Comparison of ENCODE assay signal across 13 mouse cellular contexts in genomic region chr14:45155511-45156173, GRCm38 (mm10).
DNase-seq lines count a peak whose midpoint lies in the region; ATAC-seq lines count a peak whose summit lies in the region.
"Had no signal": no experiment of that assay in that cellular context is flagged by ENCODE, and none has a peak within 500 bp of the region (broad histone marks: within the 10 kb centered on the region; RNA-seq: fewer than 3 reads in every experiment).

No protein-coding gene starts in this region.

- 0 out of 2 replicates have a peak, but pooled peaks have one; percentile 19 for ATAC-seq in liver, embryonic 16.5 days (ENCODE audit: low read depth)
- no peak for ATAC-seq in liver, embryonic 12.5 days
- ATAC-seq in activated CD4-positive, CD25-positive, alpha-beta regulatory T cell, adult 4 months: peak; percentile 84
- ATAC-seq in megakaryocyte progenitor cell, adult 5-6 weeks (replicated peaks; ENCODE audit: poor library complexity): peak; percentile 94

- DNase-seq in thymus, postnatal 25 days: peak; percentile 53
- DNase-seq in urinary bladder, postnatal 14 days (ENCODE audit: low spot score): no peak
- no peak for DNase-seq in MN1 (ENCODE audit: low spot score)
- DNase-seq in gastrocnemius, postnatal 36 days: no peak
- DNase-seq: gastrocnemius, adult 2 months; kidney, postnatal 14 days had no signal

- H3K9ac ChIP-seq in liver, embryonic 16.5 days (ENCODE audit: low read depth, low read length): no peak overlapping the region
- H3K9ac ChIP-seq in liver, embryonic 12.5 days: no peak overlapping the region
- H3K9ac ChIP-seq: forebrain, embryonic 12.5 days; heart, embryonic 15.5 days; liver, embryonic 15.5 days had no signal

- intact Hi-C loops in gastrocnemius, postnatal 36 days (cut with DNase I): no loop called here

- H3K36me3 ChIP-seq in liver, embryonic 16.5 days (ENCODE audit: control insufficient read depth, insufficient read depth): no peaks in the 10 kb centered on the region
- H3K36me3 ChIP-seq in liver, embryonic 12.5 days: no peaks in the 10 kb centered on the region
- H3K36me3 ChIP-seq: forebrain, embryonic 12.5 days; heart, embryonic 15.5 days; liver, embryonic 15.5 days had no signal

- H3K4me1 ChIP-seq in liver, embryonic 16.5 days (ENCODE audit: control insufficient read depth, low read depth, low read length): no peaks in the 10 kb centered on the region
- no peaks in the 10 kb centered on the region for H3K4me1 ChIP-seq in liver, embryonic 12.5 days
- H3K4me1 ChIP-seq: forebrain, embryonic 12.5 days; heart, embryonic 15.5 days; liver, embryonic 15.5 days had no signal

- 29% methylated on average over 4 of the region's 4 CpGs for WGBS in liver, embryonic 16.5 days (ENCODE audit: insufficient replicate concordance)
- WGBS in liver, embryonic 12.5 days (ENCODE audit: insufficient replicate concordance): 29% methylated on average over 4 of the region's 4 CpGs

- H3K4me2 ChIP-seq in liver, embryonic 16.5 days (ENCODE audit: low read depth, low read length): no peak overlapping the region
- H3K4me2 ChIP-seq in liver, embryonic 12.5 days: no peak overlapping the region
- H3K4me2 ChIP-seq: forebrain, embryonic 12.5 days; heart, embryonic 15.5 days; liver, embryonic 15.5 days had no signal

- H3K4me3 ChIP-seq in liver, embryonic 16.5 days (ENCODE audit: low read depth, low read length): no peak overlapping the region
- H3K4me3 ChIP-seq in liver, embryonic 12.5 days: no peak overlapping the region
- H3K4me3 ChIP-seq: forebrain, embryonic 12.5 days; gastrocnemius, adult 2 months; heart, embryonic 15.5 days; liver, embryonic 15.5 days had no signal

- H3K27me3 ChIP-seq in liver, embryonic 16.5 days (ENCODE audit: control insufficient read depth, insufficient read depth, low read depth, low read length): no peaks in the 10 kb centered on the region
- no peaks in the 10 kb centered on the region for H3K27me3 ChIP-seq in liver, embryonic 12.5 days (replicated peaks)
- H3K27me3 ChIP-seq: forebrain, embryonic 12.5 days; heart, embryonic 15.5 days; liver, embryonic 15.5 days had no signal

- no peak overlapping the region for H3K27ac ChIP-seq in liver, embryonic 16.5 days (ENCODE audit: low read length)
- H3K27ac ChIP-seq in liver, embryonic 12.5 days: no peak overlapping the region
- H3K27ac ChIP-seq: forebrain, embryonic 12.5 days; gastrocnemius, adult 2 months; heart, embryonic 15.5 days; liver, embryonic 15.5 days had no signal

- H3K9me3 ChIP-seq in liver, embryonic 16.5 days (replicated peaks; ENCODE audit: control insufficient read depth, low read length): no peaks in the 10 kb centered on the region
- no peaks in the 10 kb centered on the region for H3K9me3 ChIP-seq in liver, embryonic 12.5 days (replicated peaks)
- H3K9me3 ChIP-seq: forebrain, embryonic 12.5 days; heart, embryonic 15.5 days; liver, embryonic 15.5 days had no signal
